Mouse (Mus musculus): Measurements from ENCODE around the gene Fhdc1. TPM values are rescaled to one million over a fixed set of nuclear protein-coding genes. Genes with fewer than 3 reads are reported as not detected.

Fhdc1 gene
- under 1 TPM; 0.21 to 0.80 TPM for total RNA-seq (2021)
- long read RNA-seq, experiment 1 = 0 reads
- long read RNA-seq, experiment 2 = 0 reads

DNA sequence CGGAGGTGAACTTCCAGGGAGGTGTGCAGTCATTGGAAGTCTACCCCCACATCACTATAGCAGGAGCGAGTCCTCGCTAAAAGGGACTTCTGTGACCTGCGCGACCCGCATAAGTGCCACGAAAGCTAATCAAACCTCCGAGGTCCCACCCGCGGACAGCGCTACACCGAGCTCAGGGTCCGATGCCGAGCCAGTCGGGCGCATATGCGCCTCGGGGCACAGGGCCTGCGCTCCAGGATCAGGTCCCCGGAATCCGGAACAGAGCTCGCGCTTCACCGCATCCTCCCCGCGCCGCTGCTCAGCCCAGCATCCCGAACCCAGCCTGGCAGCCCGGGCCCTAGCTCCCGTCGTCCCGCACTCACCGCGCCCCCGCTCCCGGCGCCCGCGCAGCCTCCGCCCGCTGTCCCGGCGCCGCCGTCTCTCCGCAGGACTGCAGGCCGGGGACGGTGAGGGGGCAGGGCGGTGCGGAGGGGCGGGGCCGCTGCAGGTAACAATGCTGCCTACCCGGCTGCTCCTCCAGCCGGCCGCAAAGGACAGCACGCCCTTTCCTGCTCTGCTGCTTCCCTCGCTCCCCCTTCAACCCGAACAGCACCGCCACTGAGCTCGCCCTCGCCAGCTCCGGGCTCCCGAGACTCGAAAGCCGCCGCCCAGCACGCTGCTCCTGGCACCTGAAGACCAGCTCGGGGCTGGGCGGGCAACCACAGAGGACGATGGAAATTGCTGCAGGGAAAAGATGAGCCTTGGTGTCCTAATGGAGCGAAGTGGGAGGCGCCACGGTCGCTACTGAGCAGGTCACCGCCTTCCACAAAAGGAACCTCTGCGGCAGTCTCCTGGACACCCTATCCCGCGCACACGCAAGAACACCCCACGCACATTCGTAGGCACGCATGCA lies at the start of gene Fhdc1:
Gene Fhdc1, minus strand, starts transcription at position 424 of the 892 bp plus-strand sequence.
- peak; percentile 6 for DNase-seq (ENCODE audit: low spot score)

DNA sequence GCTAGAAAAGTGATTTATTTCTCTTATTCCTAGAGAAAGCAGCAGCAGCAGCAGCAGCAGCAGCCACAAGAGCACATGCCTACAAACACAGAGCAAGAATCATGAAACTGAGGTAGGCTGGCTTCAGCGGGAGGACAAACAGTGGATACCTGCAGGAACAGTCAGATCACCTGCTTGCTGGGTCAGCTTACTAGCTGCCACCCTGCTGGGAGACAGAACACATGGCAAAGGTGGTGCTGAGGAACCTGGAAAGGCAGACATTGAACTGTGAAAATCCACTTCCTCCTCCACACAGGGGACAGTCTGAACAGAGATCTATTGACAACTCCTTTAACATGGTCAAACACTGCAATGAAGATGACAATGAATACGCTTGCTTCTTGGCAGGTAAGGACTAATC lies 48.8 kb upstream of the Fhdc1 start:
- DNase-seq (ENCODE audit: low spot score) = no peak

DNA sequence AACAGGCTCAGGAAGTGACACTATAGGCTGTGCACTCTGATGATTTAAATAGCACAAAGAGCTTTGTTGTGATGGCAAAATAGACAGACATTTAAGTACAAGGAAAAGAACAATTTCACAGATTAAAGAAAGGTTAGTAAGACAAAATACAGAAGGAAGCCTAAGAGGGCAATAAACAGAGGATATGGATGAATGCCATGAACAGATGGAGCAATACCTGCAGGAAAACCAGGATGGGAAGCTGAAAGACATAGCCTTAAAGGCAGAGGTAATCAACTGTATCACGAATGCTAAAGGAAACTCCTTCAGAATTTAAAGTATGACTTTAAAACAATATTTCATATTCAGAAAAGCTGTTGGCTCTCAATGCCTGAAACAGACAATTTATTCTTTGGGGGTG lies 44.7 kb upstream of the Fhdc1 start:
- DNase-seq (ENCODE audit: low spot score) = no peak

DNA sequence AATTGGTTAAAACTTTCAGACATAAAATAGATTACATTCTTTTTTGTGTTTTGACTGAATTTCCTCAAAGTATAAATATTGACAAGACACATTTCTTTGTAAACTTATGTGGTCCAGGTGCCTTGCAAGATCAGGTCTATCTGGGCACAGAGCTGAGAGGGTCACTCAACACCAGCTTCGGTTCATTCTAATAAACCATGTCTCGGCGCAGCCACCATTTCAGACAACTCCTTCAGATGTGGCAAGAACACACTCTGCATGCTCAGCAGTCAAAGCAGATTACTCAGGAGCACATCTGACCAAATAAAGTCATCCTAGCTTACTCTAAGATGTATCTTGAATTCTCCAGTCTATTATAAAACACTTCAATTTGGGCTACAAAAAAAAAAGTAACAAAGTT lies 35.9 kb upstream of the Fhdc1 start:
- no peak for DNase-seq (ENCODE audit: low spot score)

DNA sequence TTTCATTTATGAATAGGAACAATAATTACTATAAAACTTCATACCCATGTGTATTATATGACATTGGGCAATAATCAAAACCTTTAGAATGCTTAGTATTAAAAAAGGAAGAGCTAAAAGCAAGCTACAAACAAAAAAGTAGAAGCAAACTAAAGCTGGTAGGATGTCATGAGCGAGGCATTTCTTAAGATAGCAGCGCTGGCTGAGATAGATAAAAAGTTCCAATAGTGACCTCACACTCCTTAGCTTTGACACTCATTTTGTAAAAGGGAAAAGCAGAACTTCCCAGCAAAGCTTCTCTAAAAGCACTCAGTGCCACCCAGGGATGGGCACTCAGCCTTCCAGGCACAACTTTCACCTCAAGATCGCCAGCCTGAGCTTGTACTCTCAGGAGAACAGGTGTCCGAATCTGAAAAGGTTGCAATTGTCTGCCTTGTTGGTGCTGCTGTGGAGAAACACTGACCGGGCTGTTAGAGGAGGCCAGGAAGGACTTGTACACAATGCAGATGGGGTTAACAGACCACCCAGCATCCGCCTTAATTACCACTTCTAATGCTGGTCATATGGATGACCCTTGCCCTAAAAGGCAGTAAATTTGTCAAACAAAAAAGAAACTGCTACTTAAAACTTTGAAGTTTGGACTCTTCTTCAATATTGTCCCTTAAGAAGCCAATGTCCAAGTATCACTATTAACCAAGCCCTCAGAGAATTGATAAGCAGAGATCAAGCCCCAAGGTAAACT lies 32.7 kb upstream of the Fhdc1 start:
- DNase-seq (ENCODE audit: low spot score) = no peak

DNA sequence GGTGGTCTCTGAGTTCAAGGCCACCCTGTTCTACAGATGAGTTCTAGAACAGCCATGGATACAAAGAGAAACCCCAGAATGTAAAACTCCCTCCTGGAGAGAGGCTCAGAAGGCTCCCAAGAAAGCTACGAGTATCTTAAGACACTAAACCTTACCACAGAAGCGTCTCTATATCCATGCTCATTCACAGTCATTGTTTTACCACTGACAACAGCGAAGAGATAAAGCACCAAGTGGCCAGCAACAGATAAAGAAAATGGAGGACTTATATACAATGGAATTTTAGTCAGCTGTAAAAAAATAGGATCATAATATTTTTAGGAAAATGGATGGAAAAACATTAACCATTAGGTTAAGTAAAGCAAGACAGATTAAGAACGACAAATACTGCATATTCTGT lies 25.0 kb upstream of the Fhdc1 start:
- DNase-seq (ENCODE audit: low spot score) = no peak

DNA sequence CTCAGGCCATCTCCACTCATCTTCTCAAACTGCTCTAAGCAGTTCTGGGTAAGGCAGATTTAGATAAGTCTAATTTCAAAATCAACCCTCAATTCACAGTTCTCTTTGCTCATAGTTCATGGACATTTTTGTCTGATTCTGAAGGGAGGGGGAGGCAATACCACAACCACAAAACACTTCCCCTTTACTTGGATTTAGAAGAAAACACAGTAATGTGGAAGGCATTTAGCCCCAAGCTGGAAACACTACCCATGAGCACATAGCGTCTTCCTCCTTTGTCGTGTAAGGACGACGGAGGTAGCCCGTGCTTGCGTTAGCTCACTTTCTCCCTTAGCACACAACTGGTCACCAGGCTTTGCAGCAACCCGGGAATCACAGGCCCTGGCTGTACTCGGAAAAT lies 24.1 kb upstream of the Fhdc1 start:
- DNase-seq (ENCODE audit: low spot score) = no peak

DNA sequence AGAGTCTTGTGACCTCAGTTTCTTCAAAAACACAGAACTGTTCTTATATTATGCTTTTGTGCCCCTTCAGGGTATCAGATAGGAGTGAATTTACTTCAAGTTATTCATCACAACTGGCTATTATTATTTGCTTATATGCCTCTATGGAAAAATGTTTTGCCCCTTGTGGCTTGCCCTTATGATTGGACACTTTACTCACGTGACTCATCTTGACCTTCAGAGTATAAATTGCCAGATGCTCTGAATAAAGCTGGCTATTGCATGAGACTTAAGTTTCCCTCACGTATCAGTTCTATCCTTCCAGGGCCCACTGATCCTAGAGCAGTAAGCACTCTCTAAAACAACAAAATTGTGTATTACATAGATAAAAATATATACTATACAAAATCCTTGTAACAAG lies 21.9 kb upstream of the Fhdc1 start:
- no peak for DNase-seq (ENCODE audit: low spot score)

DNA sequence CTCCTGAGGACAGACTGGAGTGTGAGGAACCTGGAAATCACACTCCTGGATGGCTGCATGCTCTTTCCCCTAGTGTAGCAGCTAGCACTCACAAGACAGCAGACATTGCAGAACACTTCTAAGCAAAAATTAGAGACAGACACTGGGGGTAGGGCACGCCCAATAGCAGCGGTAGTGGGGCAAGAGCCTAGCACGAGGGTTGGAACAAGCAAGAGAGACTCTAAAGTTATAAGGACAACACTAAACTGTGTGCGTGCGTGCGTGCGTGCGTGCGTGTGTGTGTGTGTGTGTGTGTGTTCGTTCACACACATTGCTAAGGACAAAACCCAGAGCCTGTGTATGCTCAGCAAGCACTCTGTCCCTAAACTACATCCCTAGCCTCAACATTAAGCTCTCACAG lies 20.3 kb upstream of the Fhdc1 start:
- no peak for DNase-seq (ENCODE audit: low spot score)

DNA sequence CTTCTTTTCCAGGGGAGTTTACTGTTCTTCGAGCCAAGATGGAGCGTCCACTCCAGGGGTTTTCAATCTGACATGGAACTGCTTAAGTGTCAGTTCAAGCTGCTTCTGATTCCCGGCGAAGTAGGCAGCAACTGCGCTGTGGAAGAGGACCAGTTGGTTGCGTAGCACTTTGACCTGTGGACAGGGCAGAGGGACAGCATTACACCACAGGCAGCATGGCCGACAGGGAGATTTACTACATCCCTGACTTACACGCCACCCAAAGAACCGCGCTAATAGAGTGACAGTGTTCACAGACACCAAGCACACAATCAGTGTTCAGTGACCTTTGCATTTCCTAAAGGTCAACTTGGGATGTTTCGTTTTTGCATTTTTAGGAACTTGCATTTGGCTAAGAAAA lies 17.5 kb upstream of the Fhdc1 start:
- DNase-seq (ENCODE audit: low spot score) = no peak

DNA sequence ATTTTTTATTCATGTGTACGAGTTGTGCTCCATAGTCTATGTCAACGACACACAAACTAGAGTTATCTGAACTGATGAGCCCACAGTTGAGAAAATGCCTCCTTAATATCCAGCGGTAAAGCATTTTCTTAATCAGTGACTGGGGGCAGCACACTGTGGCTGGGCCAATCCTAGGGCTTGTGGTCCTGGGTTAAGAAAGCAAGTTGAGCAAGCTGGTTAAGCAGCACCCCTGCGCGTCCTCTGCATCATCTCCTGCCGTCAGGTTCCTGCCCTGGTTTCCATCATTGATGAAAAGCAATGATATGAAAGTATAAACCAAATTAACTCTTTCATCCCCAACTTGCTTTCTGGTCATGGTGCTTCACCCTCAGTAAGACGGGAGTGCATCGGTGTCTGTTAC lies 12.4 kb upstream of the Fhdc1 start:
- no peak for DNase-seq (ENCODE audit: low spot score)

DNA sequence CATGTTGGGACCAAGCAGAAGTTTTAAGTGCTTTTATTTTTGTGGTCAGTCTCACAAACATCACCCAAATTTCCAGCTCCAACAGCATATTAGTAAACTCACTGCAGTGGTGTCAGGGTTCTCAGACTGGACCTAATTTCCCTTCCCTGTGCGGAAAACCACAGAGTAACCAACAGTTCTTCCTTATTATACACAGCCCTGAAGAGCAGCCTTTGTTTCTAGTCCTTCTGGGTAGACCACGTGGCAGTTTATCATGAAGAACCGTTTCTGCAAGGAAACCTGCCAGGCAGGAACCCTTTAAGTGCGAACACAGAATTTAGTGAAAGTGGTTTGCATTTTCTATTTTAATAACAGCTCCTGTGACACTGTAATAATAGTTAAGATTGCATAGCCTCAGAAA lies 11.9 kb upstream of the Fhdc1 start:
- DNase-seq (ENCODE audit: low spot score) = no peak

DNA sequence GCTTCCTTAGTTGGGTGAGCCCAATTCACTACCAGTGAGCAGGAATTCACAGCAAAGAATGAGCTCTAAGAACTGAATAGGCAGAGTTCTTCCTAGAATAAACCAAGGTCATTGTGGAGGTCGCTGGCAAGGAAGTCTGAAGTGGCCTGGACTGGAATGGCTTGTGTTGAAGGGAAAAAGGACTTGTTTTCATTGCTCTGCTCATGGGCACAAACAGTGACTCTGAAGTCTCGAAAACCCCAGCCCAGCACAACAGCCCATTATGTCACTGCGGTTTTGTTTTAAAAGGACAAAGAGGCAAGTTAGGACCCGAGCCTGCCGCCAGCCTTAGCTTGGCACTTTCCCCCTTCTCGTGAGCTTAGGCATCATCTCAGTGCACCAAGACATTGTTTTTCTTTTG lies 8.5 kb upstream of the Fhdc1 start:
- DNase-seq (ENCODE audit: low spot score) = no peak

DNA sequence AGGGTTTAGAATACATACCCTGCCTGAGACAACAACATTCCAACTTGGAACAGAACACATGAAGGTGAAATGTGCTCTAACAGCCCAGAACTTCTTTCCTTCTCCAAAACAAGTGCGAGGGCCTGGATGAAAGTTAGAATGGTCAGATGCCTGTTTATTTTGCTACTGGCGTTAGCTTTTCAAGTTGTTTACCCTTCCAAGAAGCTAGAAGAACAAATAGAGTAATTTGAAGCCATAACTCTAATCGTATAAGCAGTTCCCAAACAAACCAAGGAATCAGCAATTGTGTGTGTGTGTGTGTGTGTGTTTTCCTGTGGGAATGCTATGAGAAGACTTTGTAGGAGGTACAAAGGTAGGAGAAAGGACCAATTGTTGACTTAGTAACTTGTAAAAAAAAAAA lies 4.7 kb upstream of the Fhdc1 start:
- no peak for DNase-seq (ENCODE audit: low spot score)

DNA sequence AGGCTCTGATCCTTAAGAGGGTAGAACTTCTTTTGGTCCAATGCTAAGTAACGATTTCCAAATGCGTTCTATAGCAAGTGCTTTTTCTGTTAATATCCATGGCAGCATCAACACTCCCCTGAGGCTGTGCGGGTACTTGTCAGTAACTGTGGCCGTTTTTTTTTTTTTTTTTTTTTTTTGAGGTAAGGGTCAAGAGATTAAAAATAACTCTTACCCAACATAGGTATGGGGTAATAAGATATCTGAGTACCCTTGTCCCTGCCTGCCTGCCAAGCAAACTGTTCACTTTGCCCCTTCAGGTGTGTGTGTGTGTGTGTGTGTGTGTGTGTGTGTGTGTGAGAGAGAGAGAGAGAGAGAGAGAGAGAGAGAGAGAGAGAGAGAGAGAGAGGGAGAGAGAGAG lies 4.1 kb upstream of the Fhdc1 start:
- no peak for DNase-seq (ENCODE audit: low spot score)

DNA sequence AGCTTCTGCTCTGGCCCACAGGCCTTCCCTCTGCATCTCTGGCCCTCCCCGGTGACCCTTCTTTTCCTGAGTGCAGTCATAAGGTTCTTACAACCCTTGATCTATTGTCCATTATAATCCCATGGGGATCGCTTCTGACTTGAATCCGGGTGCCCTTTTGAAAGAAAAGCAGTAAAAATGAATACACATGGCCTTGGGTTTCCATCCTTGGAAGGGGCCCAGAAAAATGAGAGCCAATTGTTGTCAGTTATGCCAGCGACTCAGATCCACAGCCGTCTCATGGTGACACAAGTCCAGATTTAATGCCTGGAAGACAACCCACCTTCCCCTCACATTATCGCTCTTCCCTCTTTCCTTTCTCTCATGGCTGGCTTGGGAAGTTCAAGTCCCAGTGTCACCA lies 1.9 kb upstream of the Fhdc1 start:
- no peak for DNase-seq (ENCODE audit: low spot score)

DNA sequence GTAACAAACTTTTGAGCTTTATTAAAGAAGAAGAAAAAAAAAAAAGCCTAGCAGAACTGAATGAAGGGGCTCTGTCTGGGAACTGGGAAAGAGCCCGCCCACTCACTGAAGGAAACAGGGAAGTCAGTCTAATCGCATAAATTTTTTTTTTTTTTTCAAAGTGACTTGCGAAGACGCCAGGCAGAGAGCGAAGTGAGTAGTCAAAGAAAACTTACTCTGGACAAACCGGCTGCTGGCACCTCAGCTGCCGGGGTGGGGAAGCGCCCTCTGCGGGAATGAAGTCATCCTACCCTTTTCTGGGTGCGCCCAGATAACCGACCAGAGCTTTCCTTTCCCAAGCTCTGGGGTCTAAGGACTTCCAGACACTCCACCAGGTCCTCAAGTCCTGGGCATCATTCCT lies 875 bp upstream of the Fhdc1 start:
- peak; percentile 12 for DNase-seq (ENCODE audit: low spot score)

DNA sequence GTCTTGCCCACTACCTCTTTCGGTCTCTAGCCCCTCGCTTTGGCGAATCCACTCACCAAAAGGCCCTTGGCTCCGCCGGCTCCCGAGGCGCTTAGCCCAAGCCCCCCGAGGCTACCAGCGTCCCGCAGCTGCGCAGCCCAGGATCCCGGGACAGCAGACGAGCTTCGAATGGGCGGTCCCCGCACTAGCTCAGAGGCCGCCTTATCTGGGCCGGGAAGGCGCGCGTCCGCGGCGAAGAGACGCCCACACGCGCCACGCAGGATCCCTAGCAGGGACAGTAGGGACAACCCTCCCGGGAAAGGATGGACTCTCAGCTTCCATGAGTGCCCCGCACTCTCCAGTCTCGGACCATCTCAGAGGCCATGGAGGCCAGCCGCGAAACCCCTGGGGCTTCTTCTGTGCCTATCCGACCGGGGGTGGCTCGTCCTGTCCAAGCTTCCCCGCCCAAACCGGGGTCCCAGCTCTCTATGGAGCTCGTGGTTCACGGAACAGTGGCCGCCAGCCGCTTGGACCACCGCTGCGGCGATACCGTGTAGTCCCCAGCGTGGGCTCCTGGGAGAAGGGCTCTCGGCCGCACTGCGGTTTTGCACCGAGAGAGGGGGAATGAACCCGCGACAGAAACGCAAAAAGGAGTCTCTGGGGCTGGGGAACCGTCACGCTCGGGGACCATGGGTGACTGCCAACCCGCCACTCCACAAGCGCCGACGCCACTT lies 780 bp downstream of the Fhdc1 start:
- peak; percentile 20 for DNase-seq (ENCODE audit: low spot score)

DNA sequence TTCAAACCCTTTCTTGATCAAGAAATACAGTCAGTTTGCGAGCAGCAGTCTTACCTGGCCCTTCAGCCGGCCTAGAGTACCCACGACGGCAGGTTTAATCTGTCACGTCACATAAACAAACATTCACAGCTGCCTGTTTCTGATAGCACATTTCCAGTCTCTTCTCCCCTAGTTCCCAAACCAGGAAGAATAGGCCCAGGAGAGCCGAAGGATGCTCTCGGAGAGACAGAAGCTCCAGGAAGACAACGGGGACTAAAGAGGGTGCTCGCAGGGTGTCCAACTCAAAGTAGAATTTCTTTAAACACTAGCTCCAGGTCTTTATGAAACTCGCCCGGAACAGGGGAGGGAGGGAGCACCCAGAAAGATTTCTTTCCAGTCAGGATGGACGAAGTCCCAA lies 1.3 kb downstream of the Fhdc1 start:
- DNase-seq (ENCODE audit: low spot score) = no peak

DNA sequence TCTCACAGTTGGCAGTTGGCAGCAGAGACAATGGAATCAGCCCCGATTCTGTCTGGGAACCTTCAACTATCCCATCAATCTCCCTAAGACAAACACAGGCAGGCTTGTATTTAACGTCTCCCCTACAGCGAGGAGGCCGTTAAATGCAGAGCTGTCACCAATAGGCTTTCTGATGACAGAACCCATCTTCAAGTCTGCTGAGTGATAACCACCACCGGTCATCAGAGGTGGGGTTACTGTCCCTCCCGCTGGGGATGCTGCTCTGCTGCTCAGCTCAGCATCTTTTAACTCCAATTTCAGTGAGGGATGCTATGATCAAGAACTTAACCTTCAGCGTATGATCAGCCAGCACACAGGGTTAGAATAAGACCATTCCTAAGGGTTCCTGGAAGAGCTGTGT lies 2.0 kb downstream of the Fhdc1 start:
- no peak for DNase-seq (ENCODE audit: low spot score)

DNA sequence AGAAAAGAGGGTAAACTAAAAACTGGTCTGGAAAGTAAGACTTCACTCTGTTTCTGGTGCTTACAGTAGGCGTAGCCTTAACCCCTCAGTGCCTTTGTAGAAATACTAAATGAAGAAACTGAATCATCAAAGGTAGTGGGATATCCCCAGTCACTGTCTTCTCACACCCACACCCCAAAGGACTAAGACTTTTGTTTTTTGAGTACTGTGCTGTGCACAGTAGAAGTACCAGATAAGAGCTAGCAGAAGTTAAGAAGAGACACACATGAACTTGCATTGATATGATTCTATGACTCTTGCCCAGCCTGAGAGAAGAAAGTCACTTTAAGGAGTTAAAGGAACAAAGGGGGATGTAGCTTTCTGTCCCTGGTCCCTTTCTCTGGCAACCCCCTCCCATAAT lies 2.7 kb downstream of the Fhdc1 start:
- DNase-seq (ENCODE audit: low spot score) = no peak

Measured in gastrocnemius, adult 18-20 months (tissue).